Mouse (Mus musculus) erythroblast, embryonic 14.5 days (primary cell): ENCODE data around the gene Phb.

ENCODE experiments used
- GATA1 ChIP-seq: IDR thresholded peaks from 2 replicates; pipeline ENCODE4 v1.6.1; 2012; ENCODE audit warnings: low read length, inconsistent platforms, mixed read lengths
- TAL1 ChIP-seq: IDR thresholded peaks from 3 replicates; pipeline ENCODE4 v1.6.1; 2012; ENCODE audit warnings: low read length, inconsistent platforms, mixed read lengths

GRCm38 (mm10) chr11:95619081-95619480 lies 47.7 kb upstream of the Phb start:
- TF ChIP-seq TAL1 (no peak), GATA1 (no peak)
